Mouse (Mus musculus) megakaryocyte-erythroid progenitor cell, adult 5-6 weeks (primary cell): ENCODE measurements around the gene Fgfr2. TPM values are rescaled to one million over a fixed set of nuclear protein-coding genes. Genes with fewer than 3 reads are reported as not detected.

Experiments
- ATAC-seq: replicated peaks from 2 replicates; pipeline ENCODE4 v1.8.0; 2016; ENCODE audit warnings: mild to moderate bottlenecking, inconsistent platforms; ENCODE audit not compliant: severe bottlenecking, poor library complexity, low FRiP score, low TSS enrichment
- total RNA-seq, 2 experiments: library from RNA; stranded (forward) in 1 of 2; stranded (reverse) in 1 of 2; fragments of 200-1000, 215-1000 nt in 1 of 2; fragments of >200 nt in 1 of 2; fragmentation: Nextera tagmentation in 1 of 2; gene quantifications; 2 replicates each; pipeline ENCODE4 v1.2.3; 2014 to 2017

Gene Fgfr2
- total RNA-seq, 2 experiments from 2014 or later, result not detected

GRCm38 (mm10) chr7:133053757-133054156 is 69.4 kb downstream of the Fgfr2 start:
- no peak for ATAC-seq

DNA sequence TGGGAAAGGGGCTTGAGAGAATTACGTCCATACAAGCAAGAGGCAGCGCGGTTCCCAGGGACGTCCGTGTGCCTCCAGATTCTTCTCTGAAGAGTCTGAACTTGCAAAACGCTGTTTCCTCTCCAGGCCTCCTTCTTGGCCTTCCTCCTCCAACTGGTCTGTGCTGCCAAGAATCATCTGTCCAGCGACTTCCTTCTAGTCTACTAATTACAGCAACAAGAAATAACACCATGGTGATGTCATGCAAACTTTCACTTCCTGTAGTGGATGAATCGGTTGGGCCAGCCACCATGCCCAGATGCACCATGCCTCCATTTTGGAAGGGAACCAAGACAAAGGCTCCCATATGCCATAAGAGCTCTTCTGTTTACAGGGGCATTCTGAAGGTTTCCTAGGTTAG is 70.3 kb downstream of the Fgfr2 start:
- no peak for ATAC-seq

- ATAC-seq, result no peak
These were observed 72.5 kb downstream of the Fgfr2 start for GRCm38 (mm10) chr7:133050681-133051080.

DNA sequence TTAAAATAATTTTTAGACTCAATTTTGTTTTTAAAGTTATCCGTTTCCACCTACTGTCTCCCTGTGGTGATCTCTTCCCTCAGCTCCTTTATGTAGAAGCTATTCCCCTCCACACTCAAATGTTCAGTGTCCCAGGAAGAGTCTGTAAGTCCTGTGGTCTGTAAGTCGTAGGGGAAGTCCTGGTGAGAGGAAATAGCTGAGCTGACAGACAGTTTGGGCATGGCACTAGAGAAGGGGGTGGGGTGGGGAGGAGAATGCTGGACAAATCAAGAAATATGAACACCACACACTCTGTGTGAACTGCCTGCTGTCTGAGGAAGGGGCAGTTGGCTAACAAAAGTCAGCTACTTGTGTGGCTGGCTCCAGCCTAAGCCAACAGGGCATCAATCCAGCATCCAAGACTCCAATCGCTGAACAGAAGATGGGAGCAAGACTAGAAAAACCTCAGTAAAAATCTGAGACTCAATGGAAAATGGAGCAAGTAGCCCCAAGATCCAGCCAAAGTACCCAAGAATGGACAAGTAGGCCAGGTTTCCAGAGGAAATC is 75.0 kb downstream of the Fgfr2 start:
- no peak for ATAC-seq

GRCm38 (mm10) chr7:133047287-133047686 is 75.9 kb downstream of the Fgfr2 start:
- ATAC-seq, result peak; percentile 16; the same call in 1 of the 2 replicates

- no peak for ATAC-seq
These were observed 78.4 kb downstream of the Fgfr2 start for GRCm38 (mm10) chr7:133044721-133045120.

- no peak for ATAC-seq
These were observed 81.4 kb downstream of the Fgfr2 start for GRCm38 (mm10) chr7:133041784-133042183.

GRCm38 (mm10) chr7:133040688-133041345 is 82.3 kb downstream of the Fgfr2 start:
- ATAC-seq, result no peak

- ATAC-seq, result no peak
These were observed 83.4 kb downstream of the Fgfr2 start for GRCm38 (mm10) chr7:133039556-133040255.

- no peak for ATAC-seq
These were observed 85.5 kb downstream of the Fgfr2 start for GRCm38 (mm10) chr7:133037618-133038017.

GRCm38 (mm10) chr7:133037217-133037616 is 85.9 kb downstream of the Fgfr2 start:
- no peak for ATAC-seq

- no peak for ATAC-seq
These were observed 87.2 kb downstream of the Fgfr2 start for GRCm38 (mm10) chr7:133035901-133036300.

GRCm38 (mm10) chr7:133032589-133033203 is 90.5 kb downstream of the Fgfr2 start:
- peak; percentile 73 for ATAC-seq

GRCm38 (mm10) chr7:133029496-133030047 is 93.6 kb downstream of the Fgfr2 start:
- no peak; the same call in 1 of the 2 replicates for ATAC-seq

DNA sequence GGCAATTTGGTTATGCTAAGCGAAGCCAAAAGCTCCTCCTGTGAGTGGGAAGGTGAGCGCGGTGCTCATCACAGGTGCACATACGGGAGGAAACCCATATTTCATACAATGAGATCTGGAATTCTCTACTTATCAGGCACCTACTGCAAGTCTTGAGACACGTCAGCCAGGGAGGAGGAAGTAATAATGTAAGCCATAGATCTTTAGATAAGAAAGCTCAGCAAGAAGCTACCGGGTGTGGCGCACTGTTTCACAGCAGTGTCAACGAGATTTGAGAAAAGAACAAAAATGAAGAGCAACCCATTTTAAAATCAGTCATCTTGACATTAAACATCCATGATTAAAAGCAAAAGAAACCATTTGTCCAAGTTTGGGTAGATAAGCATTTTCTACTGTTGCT is 94.1 kb downstream of the Fgfr2 start:
- ATAC-seq, result no peak

DNA sequence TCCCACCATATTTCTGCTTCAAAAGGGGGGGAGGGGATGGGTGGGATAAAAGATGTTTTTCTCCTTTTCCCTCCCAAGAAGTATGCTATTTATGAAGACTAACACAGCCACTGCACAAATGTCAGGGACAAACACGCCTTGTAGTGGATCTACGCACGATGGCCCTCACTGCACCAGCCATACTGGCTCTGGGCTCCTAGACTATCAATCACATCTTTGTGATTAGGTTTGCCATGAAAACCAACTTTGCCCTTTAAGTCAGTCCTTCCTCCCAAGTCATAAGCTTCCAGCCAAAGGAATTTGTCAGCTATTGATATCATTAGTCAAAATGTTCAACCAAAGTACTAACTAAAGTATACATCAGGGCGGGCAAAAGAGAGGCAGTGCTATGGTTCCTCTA is 95.2 kb downstream of the Fgfr2 start:
- no peak for ATAC-seq

GRCm38 (mm10) chr7:133024694-133025093 is 98.5 kb downstream of the Fgfr2 start:
- ATAC-seq, result no peak

- no peak for ATAC-seq
These were observed 103.6 kb downstream of the Fgfr2 start for GRCm38 (mm10) chr7:133019481-133020020.

GRCm38 (mm10) chr7:133018961-133019360 is 104.2 kb downstream of the Fgfr2 start:
- no peak for ATAC-seq
